Mouse (Mus musculus) ovary, adult 10 weeks (tissue): ENCODE measurements around the gene Hebp2. TPM values are rescaled to one million over a fixed set of nuclear protein-coding genes. Genes with fewer than 3 reads are reported as not detected.

Experiments
- polyA plus RNA-seq: library from polyadenylated mRNA; stranded (reverse); fragments of 350-450 nt; fragmentation: Illumina TruSeq; extraction: RNeasy Lipid Tissue Mini Kit (QIAGEN cat#74804); gene quantifications from one replicate; pipeline ENCODE4 v1.2.3, GENCODE M21; 2014

Hebp2 gene
- 6.1 TPM for polyA plus RNA-seq

DNA sequence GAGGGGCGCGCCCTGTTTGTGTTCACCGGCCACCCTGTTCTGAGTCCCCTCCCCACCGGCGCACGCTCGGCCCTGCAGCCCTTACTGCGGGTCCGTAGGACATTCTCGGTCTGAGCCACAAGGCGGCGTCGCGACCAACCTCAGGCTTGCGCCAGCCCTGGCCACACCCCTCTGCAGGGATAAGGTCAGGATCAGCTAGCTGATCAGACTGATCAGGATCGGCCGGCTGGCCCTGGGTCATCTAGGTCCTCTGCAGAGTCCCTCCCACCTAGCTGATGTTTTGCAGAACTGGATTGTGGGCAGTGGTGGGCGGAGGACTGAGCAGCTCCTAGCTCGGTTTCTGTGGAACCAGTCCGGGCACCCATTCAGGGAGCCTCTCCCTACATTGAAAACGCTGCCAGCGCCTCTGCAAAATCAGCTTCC is at the start of gene Hebp2:
TSS of gene Hebp2 (minus strand) at position 264 of the 423 bp plus-strand sequence.

Other genes starting within 250 kb of the Hebp2 start
- gene Nhsl1, start 227.1 kb downstream of the Hebp2 start, polyA plus RNA-seq: 3.8 TPM
- 1.7 TPM for gene Arfgef3, start 197.9 kb upstream of the Hebp2 start, polyA plus RNA-seq
- gene Gm4922, start 240.7 kb upstream of the Hebp2 start, polyA plus RNA-seq: not detected